Mouse (Mus musculus) cerebellum, postnatal 10 days (tissue): Measurements from ENCODE around the gene Slc24a5.
A peak's percentile ranks its signal among the peaks of the same experiment; 100 is the strongest.

ENCODE experiments used
- DNase-seq, 2 experiments: peaks; one replicate each; pipeline ENCODE4 v3.0.0; 2021; ENCODE audit warnings: mixed read lengths in 2 of 2

Gene Slc24a5

GRCm38 (mm10) chr2:125122288-125122623, 54.3 kb downstream of the Slc24a5 start:
- DNase-seq, result no peak

- peak; percentile 78 to 79 for DNase-seq
Observed at GRCm38 (mm10) chr2:125122624-125123476, 54.9 kb downstream of the Slc24a5 start.

GRCm38 (mm10) chr2:125123477-125123852, 55.5 kb downstream of the Slc24a5 start, which contains the start of gene Myef2:
Gene Myef2, minus strand, starts transcription at chr2:125123661.
- peak; percentile 95 to 96 for DNase-seq

- no peak for DNase-seq
Observed at GRCm38 (mm10) chr2:125125824-125126223, 57.9 kb downstream of the Slc24a5 start.

- DNase-seq, result no peak
Observed at GRCm38 (mm10) chr2:125126792-125127191, 58.9 kb downstream of the Slc24a5 start.

GRCm38 (mm10) chr2:125134113-125134512, 66.2 kb downstream of the Slc24a5 start:
- no peak for DNase-seq

- peak; percentile 50 to 54 for DNase-seq
Observed at GRCm38 (mm10) chr2:125135903-125136811, 68.2 kb downstream of the Slc24a5 start, which contains the start of gene Ctxn2. Gene Ctxn2, plus strand, starts transcription at chr2:125136692.

- DNase-seq, result no peak
Observed at GRCm38 (mm10) chr2:125136846-125137245, 68.9 kb downstream of the Slc24a5 start.
